Mouse (Mus musculus): ENCODE results near the gene Mapkapk2.

- no peak for TF ChIP-seq POLR2A (IDR thresholded peaks at IDR 0.05; ENCODE audit: insufficient read depth, low read length)
- TF ChIP-seq CTCF (IDR thresholded peaks at IDR 0.05; ENCODE audit: low read depth, low read length), result no peak
- TF ChIP-seq EP300 (IDR thresholded peaks at IDR 0.05; ENCODE audit: insufficient read depth, low read depth, low read length), result no peak
These were observed 51.8 kb downstream of the Mapkapk2 start for GRCm38 (mm10) chr1:131045723-131046355.

Data from ES-Bruce4 (cell line).